Mouse (Mus musculus) forebrain, postnatal 0 days (tissue): Measurements from ENCODE around the gene RPS10-NUDT3. TPM values are rescaled to one million over a fixed set of nuclear protein-coding genes. Genes with fewer than 3 reads are reported as not detected.

Source experiments
- ATAC-seq: fragments of 200-750 bp; cut with Nextera tagmentation; 2 replicates; pipeline ENCODE4 v1.8.0; 2017; ENCODE audit warnings: mild to moderate bottlenecking, moderate library complexity
- DNase-seq: peaks from one replicate; pipeline ENCODE4 v3.0.0-alpha.2; 2015
- H3K27ac ChIP-seq: fragments of 300-500 bp; sonication (generic); 2 replicates; pipeline ENCODE4 v1.5.1; 2014; ENCODE audit warnings: low read depth, mild to moderate bottlenecking, antibody characterized with exemption, low read length, moderate library complexity, mixed read lengths
- H3K27me3 ChIP-seq: fragments of 300-500 bp; sonication (generic); 2 replicates; pipeline ENCODE4 v1.6.1; 2014; ENCODE audit warnings: mild to moderate bottlenecking, low read length, mixed read lengths; ENCODE audit not compliant: insufficient read depth
- H3K36me3 ChIP-seq: fragments of 300-500 bp; sonication (generic); 2 replicates; pipeline ENCODE4 v1.6.1; 2014; ENCODE audit warnings: mild to moderate bottlenecking, moderate library complexity; ENCODE audit not compliant: insufficient read depth
- H3K4me1 ChIP-seq: fragments of 300-500 bp; sonication (generic); 2 replicates; pipeline ENCODE4 v1.6.1; 2014; ENCODE audit warnings: antibody characterized with exemption; ENCODE audit not compliant: insufficient read depth
- H3K4me2 ChIP-seq: fragments of 300-500 bp; sonication (generic); 2 replicates; pipeline ENCODE4 v1.6.1; 2014; ENCODE audit warnings: low read depth, mild to moderate bottlenecking, moderate library complexity
- H3K4me3 ChIP-seq: fragments of 300-500 bp; sonication (generic); 2 replicates; pipeline ENCODE4 v1.5.1; 2014; ENCODE audit warnings: low read depth, low read length, mixed read lengths
- H3K9ac ChIP-seq: fragments of 300-500 bp; sonication (generic); 2 replicates; pipeline ENCODE4 v1.6.1; 2014; ENCODE audit warnings: mild to moderate bottlenecking
- H3K9me3 ChIP-seq: fragments of 300-500 bp; sonication (generic); 2 replicates; pipeline ENCODE4 v1.6.1; 2016; ENCODE audit warnings: low read length
- CTCF ChIP-seq: sonication (generic); IDR thresholded peaks from 2 replicates; pipeline ENCODE4 v1.5.1; 2016; ENCODE audit warnings: antibody characterized with exemption, control low read depth, low read depth
- WGBS: fragments of 180-500 bp; shearing (Covaris S2); extraction: QIAGEN DNeasy Blood & Tissue Kit; methylation state at CpG from one replicate; pipeline ENCODE4 v1.1.7; 2014; 5-methylcytosine and 5-hydroxymethylcytosine counted together
- polyA plus RNA-seq: library from polyadenylated mRNA; unstranded; fragments of >200 nt; fragmentation: Nextera tagmentation; extraction: Ambion mirVana; gene quantifications from 2 replicates; pipeline ENCODE4 v1.2.1, GENCODE M21; 2015
- total RNA-seq: library from RNA; depleted of rRNA; stranded (reverse); fragments of >200 nt; gene quantifications from 2 replicates; pipeline ENCODE4 v1.2.3, GENCODE M21; 2014

RPS10-NUDT3 gene
- total and polyA plus RNA-seq, 2 experiments from 2014 or later: not detected

- Histone ChIP-seq H3K4me2 (no peak overlapping the region), H3K27ac (no peak overlapping the region), H3K4me3 (no peak overlapping the region), H3K9ac (no peak overlapping the region), H3K36me3 (no peaks in the 10 kb centered on the region), H3K4me1 (peaks cover 4% of the 10 kb centered on the region), H3K9me3 (no peaks in the 10 kb centered on the region), H3K27me3 (no peaks in the 10 kb centered on the region)
- TF ChIP-seq CTCF: no peak
- WGBS: 85% methylated on average over 23 of the region's 23 CpGs
- no peak for ATAC-seq
- no peak for DNase-seq
Observed at GRCm38 (mm10) chr17:27652046-27652790, 17.2 kb upstream of the RPS10-NUDT3 start.

GRCm38 (mm10) chr17:27650586-27650985, 15.6 kb upstream of the RPS10-NUDT3 start:
- ATAC-seq: no peak
- WGBS: 84% methylated on average over 13 of the region's 13 CpGs
- no peak for TF ChIP-seq CTCF

GRCm38 (mm10) chr17:27650160-27650559, 15.1 kb upstream of the RPS10-NUDT3 start:
- ATAC-seq (no peak), DNase-seq (no peak)
- Histone ChIP-seq H3K27ac (no peak overlapping the region), H3K27me3 (no peaks in the 10 kb centered on the region), H3K9me3 (no peaks in the 10 kb centered on the region), H3K36me3 (no peaks in the 10 kb centered on the region), H3K4me1 (peaks cover 3% of the 10 kb centered on the region; the same call in 1 of the 2 replicates), H3K9ac (no peak overlapping the region), H3K4me2 (no peak overlapping the region), H3K4me3 (no peak overlapping the region)
- WGBS: 10% methylated on average over 12 of the region's 12 CpGs
- peak; percentile 57; the same call in 1 of the 2 replicates for TF ChIP-seq CTCF

More at GRCm38 (mm10) chr17:27650586-27650985, 15.6 kb upstream of the RPS10-NUDT3 start:
- Histone ChIP-seq H3K4me2 (no peak overlapping the region), H3K27ac (no peak overlapping the region), H3K4me1 (peaks cover 4% of the 10 kb centered on the region; the same call in 1 of the 2 replicates), H3K27me3 (no peaks in the 10 kb centered on the region), H3K9ac (no peak overlapping the region), H3K9me3 (no peaks in the 10 kb centered on the region), H3K36me3 (no peaks in the 10 kb centered on the region), H3K4me3 (no peak overlapping the region)
- no peak for DNase-seq

- TF ChIP-seq CTCF: no peak
- Histone ChIP-seq H3K27ac (no peak overlapping the region), H3K4me1 (peaks cover 12% of the 10 kb centered on the region; the same call in 1 of the 2 replicates), H3K36me3 (no peaks in the 10 kb centered on the region), H3K4me3 (no peak overlapping the region), H3K9me3 (no peaks in the 10 kb centered on the region), H3K27me3 (no peaks in the 10 kb centered on the region), H3K4me2 (no peak overlapping the region), H3K9ac (no peak overlapping the region)
- no peak for DNase-seq
- WGBS: 47% methylated on average over 7 of the region's 7 CpGs
- ATAC-seq: no peak
Observed at GRCm38 (mm10) chr17:27645807-27646206, 10.8 kb upstream of the RPS10-NUDT3 start.

GRCm38 (mm10) chr17:27644572-27644971, 9.6 kb upstream of the RPS10-NUDT3 start:
- no peak for ATAC-seq
- Histone ChIP-seq H3K4me3 (no peak overlapping the region), H3K36me3 (no peaks in the 10 kb centered on the region), H3K9me3 (no peaks in the 10 kb centered on the region), H3K9ac (no peak overlapping the region), H3K27ac (no peak overlapping the region), H3K4me1 (peaks cover 12% of the 10 kb centered on the region; the same call in 1 of the 2 replicates), H3K27me3 (no peaks in the 10 kb centered on the region), H3K4me2 (no peak overlapping the region)
- WGBS: 39% methylated on average over 2 of the region's 2 CpGs
- DNase-seq: no peak
- peak; percentile 40; the same call in 1 of the 2 replicates for TF ChIP-seq CTCF

- peaks cover 12% of the 10 kb centered on the region; the same call in 1 of the 2 replicates for H3K4me1 ChIP-seq
- no peaks in the 10 kb centered on the region for H3K9me3 ChIP-seq
- H3K4me3 ChIP-seq: no peak overlapping the region
- H3K36me3 ChIP-seq: no peaks in the 10 kb centered on the region
- no peak for TF ChIP-seq CTCF
- no peaks in the 10 kb centered on the region for H3K27me3 ChIP-seq
- no peak overlapping the region for H3K9ac ChIP-seq
- 86% methylated on average over 9 of the region's 9 CpGs for WGBS
- H3K27ac ChIP-seq: no peak overlapping the region
- DNase-seq (no peak), ATAC-seq (no peak)
- no peak overlapping the region for H3K4me2 ChIP-seq
Observed at GRCm38 (mm10) chr17:27643756-27644155, 8.7 kb upstream of the RPS10-NUDT3 start.

- 35% methylated on average over 6 of the region's 6 CpGs for WGBS
- H3K27ac ChIP-seq: peak overlapping the region; percentile 72
- peaks cover 12% of the 10 kb centered on the region; the same call in 1 of the 2 replicates for H3K4me1 ChIP-seq
- H3K4me3 ChIP-seq: no peak overlapping the region
- no peaks in the 10 kb centered on the region for H3K27me3 ChIP-seq
- H3K9me3 ChIP-seq: no peaks in the 10 kb centered on the region
- no peak for TF ChIP-seq CTCF
- DNase-seq: peak; percentile 60
- H3K4me2 ChIP-seq: 0 out of 2 replicates have a peak overlapping the region, but pooled peaks have one; percentile 7
- peak overlapping the region; percentile 28; the same call in 1 of the 2 replicates for H3K9ac ChIP-seq
- peak; percentile 40; the same call in 1 of the 2 replicates for ATAC-seq
- no peaks in the 10 kb centered on the region for H3K36me3 ChIP-seq
Observed at GRCm38 (mm10) chr17:27643101-27643500, 8.1 kb upstream of the RPS10-NUDT3 start.
